Mouse (Mus musculus): ENCODE data around the gene Plcl1.
"Not testable (repeated sequence)": the region's sequence is repeated elsewhere in the genome, so short reads cannot be mapped to it uniquely, and the experiment has no call there.

The Plcl1 gene

GRCm38 (mm10) chr1:55512799-55513198 lies 107.1 kb downstream of the Plcl1 start:
- not testable (repeated sequence) for ATAC-seq (ENCODE audit: insufficient number of reproducible peaks, low FRiP score, low TSS enrichment)

- no peak for ATAC-seq (ENCODE audit: insufficient number of reproducible peaks, low FRiP score, low TSS enrichment)
Measured at GRCm38 (mm10) chr1:55517182-55517581, 111.5 kb downstream of the Plcl1 start.

GRCm38 (mm10) chr1:55523966-55524365 lies 118.2 kb downstream of the Plcl1 start:
- ATAC-seq (ENCODE audit: insufficient number of reproducible peaks, low FRiP score, low TSS enrichment): no peak

DNA sequence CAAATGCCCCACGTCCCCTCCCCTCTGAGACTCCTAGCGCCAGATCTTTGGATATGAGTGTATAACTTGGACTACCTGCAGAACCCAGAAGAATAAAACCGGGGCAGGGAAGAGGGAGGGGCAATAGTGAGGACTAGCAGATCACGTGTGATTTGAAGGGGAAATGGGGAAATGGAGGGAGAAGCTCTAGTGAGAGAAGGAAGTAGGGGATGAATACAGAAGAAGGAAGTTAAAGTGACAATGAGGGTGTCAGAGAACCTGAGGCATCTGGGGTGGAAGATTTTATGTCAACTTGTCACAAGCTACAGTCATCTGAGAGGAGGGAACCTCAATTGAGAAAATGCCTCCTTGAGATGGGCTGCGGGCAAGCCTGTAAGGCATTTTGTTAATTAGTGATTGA lies 119.4 kb downstream of the Plcl1 start:
- ATAC-seq (ENCODE audit: insufficient number of reproducible peaks, low FRiP score, low TSS enrichment): no peak

DNA sequence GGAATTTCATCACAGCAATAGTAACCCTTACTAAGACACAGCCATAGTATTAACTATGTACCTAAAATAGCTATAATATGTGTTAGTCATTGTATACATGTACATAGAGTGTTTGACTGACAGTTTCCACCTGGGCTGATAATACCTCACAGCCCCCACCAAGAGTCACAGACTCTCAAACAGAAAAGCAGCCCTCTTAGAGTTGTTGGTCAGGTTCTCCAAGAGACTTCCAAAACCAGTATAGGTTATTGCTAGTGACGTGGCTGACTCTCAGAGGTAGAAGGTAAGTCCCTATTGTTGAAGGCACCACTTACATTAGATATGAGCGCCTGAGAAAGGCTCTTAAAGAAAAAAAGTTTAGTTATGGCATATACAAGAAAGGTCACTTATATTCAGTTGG lies 120.0 kb downstream of the Plcl1 start:
- ATAC-seq (ENCODE audit: insufficient number of reproducible peaks, low FRiP score, low TSS enrichment): no peak

GRCm38 (mm10) chr1:55528547-55529304 lies 123.0 kb downstream of the Plcl1 start:
- no peak for ATAC-seq (ENCODE audit: insufficient number of reproducible peaks, low FRiP score, low TSS enrichment)

- no peak for ATAC-seq (ENCODE audit: insufficient number of reproducible peaks, low FRiP score, low TSS enrichment)
Measured at GRCm38 (mm10) chr1:55533823-55534222, 128.1 kb downstream of the Plcl1 start.

GRCm38 (mm10) chr1:55554405-55554804 lies 148.7 kb downstream of the Plcl1 start:
- no peak for ATAC-seq (ENCODE audit: insufficient number of reproducible peaks, low FRiP score, low TSS enrichment)

- ATAC-seq (ENCODE audit: insufficient number of reproducible peaks, low FRiP score, low TSS enrichment): no peak
Measured at GRCm38 (mm10) chr1:55557960-55558359, 152.2 kb downstream of the Plcl1 start.

GRCm38 (mm10) chr1:55558409-55558808 lies 152.7 kb downstream of the Plcl1 start:
- no peak for ATAC-seq (ENCODE audit: insufficient number of reproducible peaks, low FRiP score, low TSS enrichment)

DNA sequence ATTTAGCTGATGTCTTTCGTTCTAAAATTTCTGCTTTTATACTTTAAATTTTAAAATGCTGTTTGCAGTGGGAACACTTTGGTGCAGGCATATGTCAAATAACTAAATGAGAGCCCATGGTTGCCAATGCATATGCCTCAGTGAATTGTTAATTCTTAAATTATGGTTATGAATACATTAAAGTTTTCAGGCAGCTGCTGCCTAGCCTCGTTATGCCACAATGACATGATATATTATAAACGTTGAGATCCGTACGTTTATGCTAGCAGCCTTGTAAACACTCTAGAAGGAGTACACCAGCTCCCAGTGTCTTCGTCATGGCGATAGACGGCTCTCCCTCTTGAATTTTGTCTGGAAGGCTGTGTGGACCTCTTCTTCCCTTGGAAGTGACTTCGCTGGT lies 154.3 kb downstream of the Plcl1 start:
- no peak for ATAC-seq (ENCODE audit: insufficient number of reproducible peaks, low FRiP score, low TSS enrichment)

- no peak for ATAC-seq (ENCODE audit: insufficient number of reproducible peaks, low FRiP score, low TSS enrichment)
Measured at GRCm38 (mm10) chr1:55565933-55566332, 160.2 kb downstream of the Plcl1 start.

DNA sequence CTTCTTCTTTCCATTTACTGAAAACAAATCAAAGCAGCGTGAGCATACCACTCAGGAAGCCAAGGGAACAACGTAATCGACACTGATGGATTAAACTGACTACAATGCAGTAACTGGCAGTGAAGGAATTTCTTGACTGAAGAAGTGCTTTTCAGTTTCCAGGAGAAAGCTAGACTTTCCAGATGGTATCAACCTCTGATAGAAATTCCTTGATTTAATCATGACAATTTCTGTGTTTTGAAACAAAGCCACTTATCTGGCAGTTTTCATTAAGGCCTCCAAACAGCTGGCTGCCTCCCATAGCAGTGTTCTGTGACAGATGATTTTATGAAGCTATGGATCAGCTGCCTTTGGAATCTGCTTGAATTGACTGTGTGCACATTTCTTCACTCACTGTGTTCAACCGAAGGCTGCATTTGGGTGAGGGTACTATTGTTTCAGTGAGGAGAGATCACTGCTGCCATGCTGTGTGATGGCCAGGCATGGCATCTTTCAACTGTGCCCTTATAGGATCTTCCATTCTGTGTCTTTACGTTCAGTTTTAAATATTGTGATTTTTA lies 162.2 kb downstream of the Plcl1 start:
- no peak for ATAC-seq (ENCODE audit: insufficient number of reproducible peaks, low FRiP score, low TSS enrichment)

DNA sequence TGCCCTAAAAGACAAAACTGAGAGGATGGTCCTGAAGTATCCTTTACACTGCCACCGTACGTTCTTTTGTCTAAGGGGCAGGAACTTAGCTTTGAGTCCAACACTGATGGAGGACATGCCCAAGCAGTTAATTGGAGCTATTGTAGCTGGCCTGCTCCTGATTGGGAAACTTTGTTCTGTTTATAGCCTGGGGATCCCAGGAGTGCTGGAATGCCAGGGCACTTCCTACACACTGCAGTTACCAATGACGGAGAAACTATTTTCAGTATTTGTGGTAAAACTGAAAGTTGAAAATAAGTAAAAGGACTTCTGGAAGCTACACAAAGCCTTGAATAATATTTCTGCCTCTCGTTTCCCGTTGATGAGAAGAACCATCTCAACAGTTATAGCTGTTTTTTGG lies 164.5 kb downstream of the Plcl1 start:
- no peak for ATAC-seq (ENCODE audit: insufficient number of reproducible peaks, low FRiP score, low TSS enrichment)

DNA sequence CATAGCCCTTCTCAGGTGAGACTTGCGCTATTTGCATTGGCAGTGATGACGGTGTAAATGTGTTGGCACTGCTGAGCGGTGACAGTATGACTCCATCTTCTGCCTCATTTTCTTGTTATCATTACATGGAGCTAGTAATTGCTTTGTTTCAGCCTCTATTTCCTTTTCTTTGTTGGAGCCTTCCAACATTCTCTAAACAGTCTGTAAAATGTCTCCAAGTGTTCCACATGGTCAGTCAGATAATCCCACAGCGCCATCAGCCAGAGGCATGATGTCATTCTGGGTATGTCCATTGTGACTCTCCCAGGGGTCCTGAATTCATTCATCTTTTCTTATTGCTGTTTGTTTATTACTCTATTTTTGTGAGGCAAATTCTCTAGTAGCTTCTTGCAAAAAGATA lies 165.7 kb downstream of the Plcl1 start:
- no peak for ATAC-seq (ENCODE audit: insufficient number of reproducible peaks, low FRiP score, low TSS enrichment)

DNA sequence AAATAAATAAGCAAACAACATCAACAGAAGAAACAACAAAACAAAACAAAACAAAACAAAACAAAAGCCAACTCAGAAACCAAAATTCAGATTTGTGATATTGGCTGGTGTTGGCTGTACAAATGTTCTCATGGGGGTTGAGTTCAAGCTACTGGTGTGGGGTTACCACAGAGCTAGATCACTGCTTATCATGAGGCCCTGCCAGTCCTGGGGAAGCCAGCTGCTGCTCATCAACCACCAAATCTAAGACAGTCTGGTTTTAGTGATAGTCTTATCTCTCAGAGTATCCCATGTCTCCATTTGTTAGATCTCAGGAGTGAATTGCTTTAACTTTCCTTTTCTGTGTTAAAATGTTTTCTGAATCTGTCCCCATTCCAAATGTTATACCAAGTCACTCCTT lies 166.5 kb downstream of the Plcl1 start:
- no peak for ATAC-seq (ENCODE audit: insufficient number of reproducible peaks, low FRiP score, low TSS enrichment)

GRCm38 (mm10) chr1:55572664-55573063 lies 166.9 kb downstream of the Plcl1 start:
- no peak for ATAC-seq (ENCODE audit: insufficient number of reproducible peaks, low FRiP score, low TSS enrichment)

DNA sequence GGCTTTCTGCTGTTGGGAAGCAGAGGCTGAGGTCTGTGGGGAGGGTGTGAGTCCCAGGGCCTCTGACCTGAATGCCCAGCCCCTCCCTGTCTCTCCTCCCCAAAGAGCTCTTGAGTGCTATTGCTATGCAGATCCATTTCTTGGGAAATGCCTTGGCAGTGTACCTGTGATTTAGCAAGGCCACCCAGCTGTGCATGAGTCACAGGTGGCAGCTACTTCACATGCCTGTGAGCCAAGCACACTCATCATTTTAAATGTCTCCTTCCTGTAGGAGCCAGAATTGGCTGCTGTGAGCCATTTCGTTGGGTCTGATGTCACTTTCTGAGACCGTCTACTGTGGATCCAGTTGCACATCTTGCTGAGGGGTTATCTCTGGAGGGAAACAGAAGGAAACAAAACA lies 170.2 kb downstream of the Plcl1 start:
- 0 out of 2 replicates have a peak, but pooled peaks have one; percentile 10 for ATAC-seq (ENCODE audit: insufficient number of reproducible peaks, low FRiP score, low TSS enrichment)

DNA sequence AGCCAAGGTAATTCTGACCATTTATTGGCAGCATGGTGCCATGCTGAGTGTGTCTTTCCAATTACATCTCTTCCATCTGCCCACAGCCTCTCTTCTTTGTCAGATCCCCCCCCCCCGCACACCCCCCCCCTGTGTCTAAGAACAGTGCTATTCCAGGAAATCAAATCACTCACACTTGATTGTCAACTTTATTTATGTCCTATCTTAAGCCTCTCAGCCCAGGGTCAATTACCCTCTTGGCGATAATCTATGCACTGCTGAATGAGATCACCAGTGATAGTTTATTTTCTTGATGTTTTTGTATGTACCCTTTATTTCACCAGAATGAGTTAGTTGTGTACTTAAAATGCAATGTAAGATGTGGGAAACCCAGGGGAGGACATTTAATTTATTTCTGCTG lies 176.0 kb downstream of the Plcl1 start:
- no peak for ATAC-seq (ENCODE audit: insufficient number of reproducible peaks, low FRiP score, low TSS enrichment)

- ATAC-seq (ENCODE audit: insufficient number of reproducible peaks, low FRiP score, low TSS enrichment): no peak
Measured at GRCm38 (mm10) chr1:55585441-55585840, 179.7 kb downstream of the Plcl1 start.

DNA sequence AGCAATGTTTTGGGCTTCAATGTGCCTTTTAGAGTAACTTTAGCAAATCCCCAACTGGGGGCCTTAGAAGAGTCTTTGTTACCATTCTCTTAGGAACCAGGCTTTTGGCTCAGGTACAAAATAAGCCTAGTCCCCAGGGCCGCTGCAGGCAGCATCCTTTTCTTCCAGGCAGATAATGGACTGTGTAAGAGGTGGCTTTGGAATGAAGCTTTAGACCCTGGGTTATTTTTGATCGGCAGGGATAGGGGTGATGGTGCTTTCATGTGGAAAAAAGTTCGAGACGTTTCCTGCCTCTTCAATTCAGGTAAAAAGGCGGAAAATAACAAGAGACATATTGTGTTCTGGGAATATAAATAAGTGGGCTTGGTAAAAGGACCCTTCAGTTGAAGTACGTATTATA lies 182.4 kb downstream of the Plcl1 start:
- no peak for ATAC-seq (ENCODE audit: insufficient number of reproducible peaks, low FRiP score, low TSS enrichment)

- ATAC-seq (ENCODE audit: insufficient number of reproducible peaks, low FRiP score, low TSS enrichment): no peak
Measured at GRCm38 (mm10) chr1:55590047-55590446, 184.3 kb downstream of the Plcl1 start.
